7 mouse cellular contexts compared by ENCODE assay signal in the genomic region with DNA sequence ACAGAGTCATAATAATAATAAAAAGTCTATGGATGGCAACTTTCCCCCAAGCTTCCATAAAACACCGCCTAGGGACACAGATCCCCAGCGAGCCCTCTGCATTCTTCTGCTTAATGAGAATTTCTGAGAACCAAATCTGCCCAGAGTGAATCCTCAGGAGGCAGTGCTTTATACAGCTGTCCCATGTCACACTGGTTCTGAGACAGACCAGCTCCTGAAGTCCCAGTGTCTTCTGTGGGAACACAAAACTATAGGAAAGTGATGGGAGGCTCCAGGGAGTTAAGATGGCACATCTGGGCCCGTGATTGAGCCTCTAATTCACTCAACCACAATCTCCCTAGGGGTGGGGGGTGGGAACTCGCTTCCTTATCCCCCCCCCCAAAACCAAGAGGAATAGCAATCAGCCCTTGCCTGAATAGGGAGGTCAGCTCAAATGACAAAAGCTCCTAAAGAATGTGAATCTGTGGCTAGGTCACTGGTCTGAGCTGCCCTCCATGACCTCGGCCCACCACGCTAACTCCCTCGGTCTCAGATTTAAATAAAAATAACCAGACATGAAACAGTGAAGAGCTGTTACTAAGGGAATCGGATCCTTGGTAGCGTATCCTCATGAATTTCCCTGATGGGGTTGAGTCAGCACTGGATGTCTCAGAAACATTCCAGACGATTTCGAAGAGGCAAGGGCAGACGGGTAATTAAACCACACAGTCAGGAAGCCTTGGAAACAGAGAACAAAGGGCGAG.
DNase-seq lines count a peak whose midpoint lies in the region; ATAC-seq and TF ChIP-seq lines count a peak whose summit lies in the region.

No protein-coding gene starts in this region.

- 41% methylated on average over 13 of the region's 13 CpGs for WGBS in heart, embryonic 15.5 days
- 3% methylated on average over 13 of the region's 13 CpGs for WGBS in midbrain, embryonic 13.5 days

- H3K9ac ChIP-seq in ES-E14 (ENCODE audit: insufficient read depth, low read depth, low read length, poor library complexity, severe bottlenecking): no peak overlapping the region
- no peak overlapping the region for H3K9ac ChIP-seq in heart, embryonic 15.5 days
- H3K9ac ChIP-seq in midbrain, embryonic 13.5 days (replicated peaks): no peak overlapping the region

- H3K4me1 ChIP-seq in ES-E14 (ENCODE audit: control insufficient read depth in 2 of 2, insufficient read depth in 2 of 2, low read length in 2 of 2, poor library complexity in 1 of 2): peaks cover 3 to 7% of the 10 kb centered on the region in 2 experiments; a peak in 1 of 4 replicates
- peaks cover 2% of the 10 kb centered on the region; the same call in 1 of the 2 replicates for H3K4me1 ChIP-seq in heart, embryonic 15.5 days (replicated peaks)
- peaks cover 19% of the 10 kb centered on the region for H3K4me1 ChIP-seq in midbrain, embryonic 13.5 days (replicated peaks)

- H3K27me3 ChIP-seq in heart, embryonic 15.5 days: peaks cover 47% of the 10 kb centered on the region
- H3K27me3 ChIP-seq in midbrain, embryonic 13.5 days: no peaks in the 10 kb centered on the region

- no peak for TF ChIP-seq POLR2A in brain, embryonic 14.5 days (IDR thresholded peaks at IDR 0.05; ENCODE audit: borderline replicate concordance, extremely low read depth, insufficient read depth, insufficient read length, poor library complexity, severe bottlenecking)

- TF ChIP-seq CTCF in brain, embryonic 14.5 days (IDR thresholded peaks at IDR 0.05; ENCODE audit: borderline replicate concordance, extremely low read depth, insufficient read depth, insufficient read length): no peak

- peak; percentile 37 for DNase-seq in ES-E14 (ENCODE audit: low read depth, low spot score)
- DNase-seq in brain, embryonic 14.5 days (ENCODE audit: low read depth): peak; percentile 60
- no peak for DNase-seq in layer of hippocampus, postnatal 25 days (ENCODE audit: extremely low spot score in 1 of 2, low spot score in 1 of 2)
- no peak for DNase-seq in right cerebral cortex, adult 2 months (ENCODE audit: low spot score in 2 of 2)

- H3K36me3 ChIP-seq in ES-E14 (ENCODE audit: control insufficient read depth, insufficient read depth, low read length, poor library complexity, severe bottlenecking): no peaks in the 10 kb centered on the region
- no peaks in the 10 kb centered on the region for H3K36me3 ChIP-seq in heart, embryonic 15.5 days
- H3K36me3 ChIP-seq in midbrain, embryonic 13.5 days: no peaks in the 10 kb centered on the region

- H3K4me2 ChIP-seq in heart, embryonic 15.5 days: no peak overlapping the region
- H3K4me2 ChIP-seq in midbrain, embryonic 13.5 days (replicated peaks): peak overlapping the region; percentile 27

- H3K4me3 ChIP-seq in ES-E14 (ENCODE audit: insufficient read depth in 1 of 2, low read depth in 1 of 2, low read length in 2 of 2, poor library complexity in 1 of 2, severe bottlenecking in 1 of 2): no peak overlapping the region
- H3K4me3 ChIP-seq in heart, embryonic 15.5 days: no peak overlapping the region
- no peak overlapping the region for H3K4me3 ChIP-seq in midbrain, embryonic 13.5 days (replicated peaks)

- ATAC-seq in heart, embryonic 15.5 days (replicated peaks; ENCODE audit: insufficient number of reproducible peaks, insufficient read depth, low FRiP score, low read depth): no peak
- ATAC-seq in midbrain, embryonic 13.5 days: peak; percentile 43
- ATAC-seq in megakaryocyte progenitor cell, adult 5-6 weeks (replicated peaks; ENCODE audit: poor library complexity): no peak

- in situ Hi-C loops in ES-E14 (cut with MboI; ENCODE audit: low sequenced_read_pairs in 2 of 2, unreplicated experiment in 2 of 2): no loop called here

- no peak overlapping the region for H3K27ac ChIP-seq in ES-E14 (ENCODE audit: insufficient read depth, low read depth, low read length, poor library complexity, severe bottlenecking)
- H3K27ac ChIP-seq in heart, embryonic 15.5 days: 0 out of 2 replicates have a peak overlapping the region, but pooled peaks have one; percentile 15
- 0 out of 2 replicates have a peak overlapping the region, but pooled peaks have one; percentile 32 for H3K27ac ChIP-seq in midbrain, embryonic 13.5 days

- H3K9me3 ChIP-seq in ES-E14 (ENCODE audit: control insufficient read depth, insufficient read depth, low read depth, low read length): no peaks in the 10 kb centered on the region
- no peaks in the 10 kb centered on the region for H3K9me3 ChIP-seq in heart, embryonic 15.5 days (replicated peaks)
- no peaks in the 10 kb centered on the region for H3K9me3 ChIP-seq in midbrain, embryonic 13.5 days

TF ChIP-seq in ES-E14, 5 proteins besides CTCF, POLR2A, EP300 and RAD21:
- TF ChIP-seq ZC3H11A (IDR thresholded peaks at IDR 0.05; ENCODE audit: borderline replicate concordance, low read depth, low read length): no peak
- no peak for TF ChIP-seq ZNF384 (IDR thresholded peaks at IDR 0.05; ENCODE audit: low read depth, low read length)
- peak; percentile 55; the same call in 1 of the 2 replicates for TF ChIP-seq MAFK (IDR thresholded peaks at IDR 0.05; ENCODE audit: insufficient read depth, low read depth, low read length)

Comparison
In these comparisons a context has a peak if more than half of its experiments do, and no peak if none do; other contexts are left out.
1. DNase-seq: peak in ES-E14 (single experiment) and brain, embryonic 14.5 days (single experiment); none in layer of hippocampus, postnatal 25 days (0 of 2) and right cerebral cortex, adult 2 months (0 of 2).